Mouse (Mus musculus) left cerebral cortex, postnatal 10 days (tissue): ENCODE data around the gene Ptprm. TPM values are rescaled to one million over a fixed set of nuclear protein-coding genes. Genes with fewer than 3 reads are reported as not detected.

ENCODE experiments used
- DNase-seq, 2 experiments: peaks; one replicate each; pipeline ENCODE4 v3.0.0; 2021 to 2022; ENCODE audit warnings: low spot score in 2 of 2, mixed read lengths in 1 of 2; ENCODE audit errors: extremely low spot score in 1 of 2
- intact Hi-C: fragments of 180-260 bp; cut with DNase I; formaldehyde crosslinking; loops from one replicate; pipeline ENCODE4 v1.15.1; 2025
- total RNA-seq, 2 experiments: library from RNA; stranded (reverse); gene quantifications; 2 replicates each; pipeline ENCODE4 v1.2.3; 2021

Gene Ptprm
- total RNA-seq, 2 experiments from 2014 or later = 40.4 to 43.0 TPM

GRCm38 (mm10) chr17:67252992-67253391 lies 101.3 kb downstream of the Ptprm start:
- DNase-seq = no peak
- intact Hi-C loops = no loop called here

DNA sequence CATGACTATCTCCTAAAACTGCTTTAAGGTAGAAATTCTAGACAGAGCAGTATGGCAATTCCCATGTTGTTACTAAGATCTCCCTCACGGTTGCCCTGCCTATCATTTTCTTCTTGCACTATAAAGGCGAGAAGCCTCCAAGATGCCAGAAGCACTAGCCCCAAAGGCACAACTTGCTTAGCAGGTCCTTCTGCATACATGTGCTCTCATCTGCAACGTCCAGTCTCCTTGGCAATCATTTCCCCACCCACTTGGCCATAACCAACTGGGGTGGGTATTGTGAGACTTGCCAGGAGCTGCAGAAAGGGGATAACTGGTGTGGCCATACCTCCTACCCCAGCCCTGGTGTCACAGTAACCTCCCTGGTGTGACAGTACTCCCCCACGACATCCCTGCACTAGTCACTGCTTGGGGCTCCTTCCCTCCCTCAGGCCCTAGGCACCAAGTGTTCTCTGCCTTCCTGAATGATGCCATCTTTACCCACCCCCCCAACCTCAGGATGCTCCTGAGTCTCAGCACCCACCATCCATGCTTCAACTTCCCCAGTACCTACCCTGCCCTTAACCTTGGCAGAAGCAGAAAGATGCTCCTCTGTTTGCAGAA lies 108.9 kb downstream of the Ptprm start:
- DNase-seq = no peak
- intact Hi-C loops = no loop called here

GRCm38 (mm10) chr17:67242774-67243495 lies 111.3 kb downstream of the Ptprm start:
- no peak for DNase-seq
- intact Hi-C loops = no loop called here

- DNase-seq = no peak
- intact Hi-C loops = no loop called here
Observed at GRCm38 (mm10) chr17:67241951-67242773, 112.1 kb downstream of the Ptprm start.

- intact Hi-C loops = no loop called here
Observed at GRCm38 (mm10) chr17:67238866-67239265, 115.4 kb downstream of the Ptprm start.

DNA sequence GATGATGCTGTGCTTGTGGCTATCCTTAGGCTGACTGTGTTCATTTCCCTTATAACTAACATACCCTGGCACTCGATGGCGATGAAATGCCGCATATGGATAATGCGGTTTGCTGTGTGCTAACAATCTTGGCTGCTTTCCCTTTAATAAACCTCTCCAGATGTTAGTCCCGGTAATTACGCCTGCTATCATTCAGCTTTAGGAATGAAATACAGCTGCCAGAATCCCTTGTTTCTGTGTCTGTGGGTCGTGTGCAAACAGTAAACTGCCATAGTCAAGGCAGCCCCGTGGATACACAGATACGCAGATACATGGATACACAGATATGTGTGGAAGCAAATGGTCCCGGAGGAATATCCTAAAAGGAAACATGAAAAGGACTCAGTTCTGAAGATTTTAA lies 116.8 kb downstream of the Ptprm start:
- intact Hi-C loops = no loop called here
- DNase-seq = no peak

More at GRCm38 (mm10) chr17:67238866-67239265, 115.4 kb downstream of the Ptprm start:
- DNase-seq = no peak

DNA sequence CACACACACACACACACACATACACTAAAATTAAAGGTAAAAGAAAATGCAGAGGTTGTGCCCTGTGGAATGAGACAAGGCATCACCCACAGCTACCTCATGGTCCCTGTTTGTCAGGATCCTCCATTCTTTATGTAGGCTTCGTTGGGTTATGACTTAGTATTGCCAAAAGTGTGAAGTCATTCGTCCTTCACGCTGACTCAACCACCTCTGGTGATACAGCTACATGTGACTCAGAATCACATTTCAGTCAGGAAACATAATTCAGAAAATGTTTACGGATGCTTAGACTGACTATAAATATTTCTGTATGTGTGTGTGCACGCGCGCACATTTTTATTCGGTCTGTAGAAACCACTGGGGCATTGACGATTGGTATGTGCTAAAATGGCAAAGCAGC lies 121.2 kb downstream of the Ptprm start:
- DNase-seq = no peak
- intact Hi-C loops = no loop called here

DNA sequence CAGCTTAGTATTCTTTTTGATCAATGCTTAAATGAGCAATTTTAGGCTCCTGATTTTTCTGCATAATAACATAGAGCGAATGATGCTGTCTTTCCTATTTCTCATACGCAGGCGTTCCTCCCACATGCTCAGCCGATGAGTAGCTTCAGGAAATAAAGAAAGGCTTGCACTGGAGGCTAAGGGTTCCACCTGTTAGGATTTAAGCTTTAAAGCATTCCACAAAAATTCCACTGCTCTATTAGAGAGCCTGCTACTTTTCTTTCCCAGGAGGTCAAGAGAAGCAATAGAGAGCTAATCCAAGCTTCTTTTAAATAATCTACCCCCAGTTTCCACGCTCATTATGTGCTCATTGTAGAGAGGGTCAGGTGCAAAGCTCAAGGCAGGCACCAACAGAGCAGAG lies 127.3 kb downstream of the Ptprm start:
- no peak for DNase-seq
- intact Hi-C loops = no loop called here

GRCm38 (mm10) chr17:67215326-67215725 lies 138.9 kb downstream of the Ptprm start:
- intact Hi-C loops = no loop called here

GRCm38 (mm10) chr17:67213711-67214110 lies 140.5 kb downstream of the Ptprm start:
- DNase-seq = peak in 1 of 2 experiments; percentile 61
- intact Hi-C loops = no loop called here

More at GRCm38 (mm10) chr17:67215326-67215725, 138.9 kb downstream of the Ptprm start:
- DNase-seq = no peak

DNA sequence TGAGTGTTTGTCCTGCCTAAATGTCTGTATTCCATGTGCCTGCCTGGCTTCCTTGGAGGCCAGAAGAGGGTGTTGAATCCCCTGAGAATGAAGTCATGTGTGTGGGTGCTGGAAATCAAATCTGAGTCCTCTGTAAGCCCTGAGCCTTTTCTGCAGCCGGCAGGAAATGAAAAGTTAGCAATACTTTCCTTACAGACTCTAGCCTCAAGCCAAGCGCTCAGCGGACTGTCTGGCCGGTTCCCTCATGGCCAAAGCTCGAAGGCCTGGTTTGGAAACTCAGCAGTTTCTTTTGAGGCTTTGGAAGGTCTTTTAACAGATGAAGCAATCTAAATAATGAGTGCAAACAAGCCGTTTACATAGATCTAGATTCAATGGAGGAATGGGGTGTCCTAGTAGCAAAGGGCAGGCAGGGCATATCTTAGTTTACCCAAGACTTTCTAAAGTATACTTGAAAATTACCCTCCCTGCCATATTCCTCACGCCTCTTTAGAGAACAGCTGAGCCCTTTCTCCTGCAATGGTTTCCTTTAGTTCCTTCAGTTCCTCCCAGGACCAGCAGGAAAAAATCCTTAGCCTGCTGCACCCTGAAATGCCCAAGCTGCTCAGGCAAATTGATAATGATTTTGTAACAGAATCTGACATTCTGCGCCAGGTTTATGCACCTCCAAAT lies 144.4 kb downstream of the Ptprm start:
- DNase-seq = no peak
- intact Hi-C loops = no loop called here

GRCm38 (mm10) chr17:67208600-67208999 lies 145.7 kb downstream of the Ptprm start:
- DNase-seq = no peak
- intact Hi-C loops = no loop called here

GRCm38 (mm10) chr17:67206984-67207383 lies 147.3 kb downstream of the Ptprm start:
- DNase-seq = no peak
- intact Hi-C loops = no loop called here

DNA sequence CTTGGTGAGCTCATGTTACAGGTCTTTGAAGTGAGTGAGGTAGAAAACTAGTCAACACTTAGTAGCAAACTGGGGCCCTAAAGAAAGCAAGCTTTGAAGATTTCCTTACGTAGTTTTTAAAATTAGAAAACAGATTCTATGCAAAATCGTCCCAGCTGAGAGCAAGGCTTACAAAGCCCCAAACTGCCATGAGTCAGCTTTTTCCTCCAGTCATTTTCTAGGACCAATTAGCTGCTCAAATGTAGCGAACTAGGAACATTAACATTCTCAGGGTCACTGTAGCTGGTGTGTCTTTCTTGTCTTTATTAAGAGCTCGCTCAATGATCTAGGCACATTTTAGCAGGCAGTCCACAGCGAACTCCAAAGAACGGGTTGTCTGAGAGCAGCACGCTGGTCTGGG lies 153.1 kb downstream of the Ptprm start:
- intact Hi-C loops = no loop called here
- no peak for DNase-seq

DNA sequence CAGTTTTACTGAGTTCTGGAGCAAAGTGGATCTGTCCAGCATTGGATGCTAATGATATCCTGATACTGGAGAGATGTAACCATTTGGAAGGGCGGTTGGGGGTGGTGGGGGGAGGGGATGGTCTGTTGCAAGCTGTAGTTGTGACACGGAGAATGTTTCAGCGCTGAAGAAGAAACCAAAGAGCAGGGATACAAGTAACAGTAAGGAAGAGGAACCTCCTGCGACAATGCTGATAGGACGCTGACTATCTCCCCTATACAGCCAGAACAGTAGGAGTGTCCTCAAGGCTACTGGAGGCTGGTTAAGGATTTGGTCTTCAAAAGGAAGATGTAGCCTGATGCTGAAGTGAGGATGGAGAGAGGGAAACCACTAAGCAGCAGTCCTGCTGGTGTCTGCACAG lies 160.5 kb downstream of the Ptprm start:
- no peak for DNase-seq
- intact Hi-C loops = no loop called here

GRCm38 (mm10) chr17:67188514-67188913 lies 165.7 kb downstream of the Ptprm start:
- no peak for DNase-seq
- intact Hi-C loops = no loop called here

DNA sequence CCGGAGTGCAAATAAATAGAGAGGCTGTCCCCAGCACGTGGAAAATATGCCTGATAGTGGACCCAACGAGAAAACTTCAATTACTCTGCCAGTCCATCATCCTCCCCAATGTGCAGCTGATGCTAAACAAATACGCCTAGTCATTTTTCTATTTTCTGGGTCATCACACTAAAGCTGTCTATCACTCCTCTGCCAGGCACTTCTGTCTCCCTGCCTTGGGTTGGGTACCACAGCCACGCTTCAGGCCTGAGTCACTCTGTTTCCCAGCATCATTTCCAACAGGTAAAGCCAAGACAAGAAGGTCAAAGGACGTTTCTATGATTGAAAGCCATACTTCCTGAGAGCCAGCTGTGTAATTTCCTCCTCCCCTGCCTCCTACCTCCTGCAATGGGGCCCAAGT lies 167.4 kb downstream of the Ptprm start:
- no peak for DNase-seq
- intact Hi-C loops = no loop called here

- intact Hi-C loops = no loop called here
Observed at GRCm38 (mm10) chr17:67185942-67186341, 168.3 kb downstream of the Ptprm start.

DNA sequence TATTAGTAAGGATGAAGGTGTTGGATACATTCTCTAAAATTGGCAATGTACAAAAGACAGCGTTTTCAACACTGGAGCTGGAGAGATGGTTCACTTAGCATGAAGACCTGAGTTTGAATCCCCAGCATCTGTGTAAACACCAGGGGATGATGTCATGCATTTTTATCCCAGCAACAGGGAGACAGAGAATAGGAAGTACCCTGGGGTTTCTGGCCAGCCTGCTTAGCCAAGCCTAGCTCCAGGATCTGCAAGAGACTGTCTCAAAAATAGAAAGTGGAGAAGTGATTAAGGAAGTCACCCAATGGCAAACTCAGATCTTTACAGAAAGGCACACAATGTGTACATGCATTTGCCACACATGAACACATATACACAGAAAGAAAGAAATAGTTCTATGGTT lies 174.8 kb downstream of the Ptprm start:
- no peak for DNase-seq
- intact Hi-C loops = no loop called here

More at GRCm38 (mm10) chr17:67185942-67186341, 168.3 kb downstream of the Ptprm start:
- no peak for DNase-seq
